Mouse (Mus musculus) intestine, embryonic 14.5 days (tissue): ENCODE results near the gene Slc28a3. TPM values are rescaled to one million over a fixed set of nuclear protein-coding genes. Genes with fewer than 3 reads are reported as not detected.

Experiments
- ATAC-seq: fragments of 200-750 bp; cut with Nextera tagmentation; replicated peaks from 2 replicates; pipeline ENCODE4 v1.8.0; 2017; ENCODE audit warnings: low read depth, moderate number of reproducible peaks, moderate TSS enrichment, moderate library complexity; ENCODE audit not compliant: low FRiP score, low TSS enrichment
- DNase-seq: peaks from one replicate; pipeline ENCODE4 v3.0.0-alpha.2; 2018; ENCODE audit warnings: low spot score
- H3K27ac ChIP-seq: fragments of 300-500 bp; sonication (generic); 2 replicates; pipeline ENCODE4 v1.5.1; 2014; ENCODE audit warnings: low read depth, mild to moderate bottlenecking, control low read depth
- H3K27me3 ChIP-seq: fragments of 300-500 bp; sonication (generic); replicated peaks from 2 replicates; pipeline ENCODE4 v1.6.1; 2014; ENCODE audit warnings: low read length, control low read depth; ENCODE audit not compliant: control insufficient read depth, insufficient read depth
- H3K36me3 ChIP-seq: fragments of 300-500 bp; sonication (generic); 2 replicates; pipeline ENCODE4 v1.6.1; 2014; ENCODE audit warnings: low read length, control low read depth; ENCODE audit not compliant: control insufficient read depth, insufficient read depth
- H3K4me1 ChIP-seq: fragments of 300-500 bp; sonication (generic); replicated peaks from 2 replicates; pipeline ENCODE4 v1.6.1; 2014; ENCODE audit warnings: low read length, control low read depth, mixed read lengths; ENCODE audit not compliant: control insufficient read depth, insufficient read depth
- H3K4me2 ChIP-seq: fragments of 300-500 bp; sonication (generic); 2 replicates; pipeline ENCODE4 v1.6.1; 2014; ENCODE audit warnings: low read length
- H3K4me3 ChIP-seq: fragments of 300-500 bp; sonication (generic); 2 replicates; pipeline ENCODE4 v1.5.1; 2014; ENCODE audit warnings: low read depth, low read length, control low read depth, mixed read lengths
- H3K9ac ChIP-seq: fragments of 300-500 bp; sonication (generic); 2 replicates; pipeline ENCODE4 v1.6.1; 2014; ENCODE audit warnings: mild to moderate bottlenecking, low read length
- H3K9me3 ChIP-seq: fragments of 300-500 bp; sonication (generic); 2 replicates; pipeline ENCODE4 v1.6.1; 2016; ENCODE audit warnings: low read length, control low read depth; ENCODE audit not compliant: control insufficient read depth
- WGBS: fragments of 180-500 bp; shearing (Covaris S2); extraction: QIAGEN DNeasy Blood & Tissue Kit; methylation state at CpG from one replicate; pipeline ENCODE4 v1.1.7; 2014; 5-methylcytosine and 5-hydroxymethylcytosine counted together
- polyA plus RNA-seq: library from polyadenylated mRNA; unstranded; fragments of >200 nt; fragmentation: Nextera tagmentation; extraction: Ambion mirVana; gene quantifications from 2 replicates; pipeline ENCODE4 v1.2.1, GENCODE M21; 2014

The Slc28a3 gene
- polyA plus RNA-seq, 1 experiment from 2014 or later: 0.61 TPM

GRCm38 (mm10) chr13:58629365-58630050 lies 18.8 kb upstream of the Slc28a3 start:
- Histone ChIP-seq H3K27me3 (no peaks in the 10 kb centered on the region), H3K9me3 (no peaks in the 10 kb centered on the region), H3K4me2 (0 out of 2 replicates have a peak overlapping the region, but pooled peaks have one; percentile 7), H3K4me3 (no peak overlapping the region), H3K36me3 (no peaks in the 10 kb centered on the region), H3K27ac (no peak overlapping the region), H3K4me1 (peaks cover 4% of the 10 kb centered on the region; the same call in 1 of the 2 replicates), H3K9ac (no peak overlapping the region)
- WGBS: 23% methylated on average over 13 of the region's 13 CpGs
- DNase-seq: no peak
- no peak for ATAC-seq

DNA sequence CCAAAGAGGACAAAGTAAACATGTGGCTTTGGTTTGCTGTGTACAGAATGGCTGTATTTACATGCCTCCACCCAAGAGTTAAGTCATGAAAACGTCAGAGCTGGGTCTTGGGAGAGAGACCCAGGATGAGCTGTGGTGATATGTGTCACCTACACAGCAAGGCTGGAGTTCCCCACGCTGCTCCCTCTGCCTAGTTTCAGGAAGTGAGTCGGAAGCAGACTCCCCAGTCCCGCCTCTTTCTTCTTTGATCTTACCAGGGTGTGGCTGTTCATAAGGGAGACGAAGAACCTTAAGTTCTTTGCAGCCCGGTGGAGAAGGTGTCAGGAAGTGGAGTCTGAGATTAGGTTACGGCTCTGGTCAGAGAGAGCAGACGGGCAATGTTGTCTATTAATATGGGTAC lies 12.0 kb upstream of the Slc28a3 start:
- no peak for DNase-seq
- Histone ChIP-seq H3K36me3 (no peaks in the 10 kb centered on the region), H3K4me1 (no peaks in the 10 kb centered on the region; the same call in 1 of the 2 replicates), H3K27ac (no peak overlapping the region), H3K9ac (no peak overlapping the region), H3K4me2 (no peak overlapping the region), H3K27me3 (no peaks in the 10 kb centered on the region), H3K4me3 (no peak overlapping the region), H3K9me3 (no peaks in the 10 kb centered on the region)
- ATAC-seq: no peak
- WGBS: 31% methylated on average over 8 of the region's 8 CpGs

DNA sequence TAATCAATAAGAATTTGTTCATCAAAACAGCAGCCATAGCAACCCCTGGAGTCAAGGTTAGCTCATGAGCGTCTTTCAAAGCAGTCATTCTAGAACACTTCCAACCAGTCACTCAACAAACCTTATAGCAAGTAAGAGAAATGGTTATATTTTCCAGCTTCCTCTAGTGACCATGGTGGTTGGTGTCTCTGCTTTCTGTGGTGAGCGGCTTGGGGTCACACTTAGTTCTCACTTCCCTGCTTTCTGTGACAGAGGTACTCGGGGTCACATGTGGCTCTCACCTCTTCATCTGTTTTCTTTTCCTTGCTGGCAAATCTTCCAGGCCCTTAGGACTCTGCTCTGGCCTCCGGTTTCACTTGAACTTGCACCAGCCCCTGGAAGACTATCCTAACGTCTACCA lies 8.6 kb upstream of the Slc28a3 start:
- no peaks in the 10 kb centered on the region for H3K36me3 ChIP-seq
- H3K4me3 ChIP-seq: no peak overlapping the region
- H3K27me3 ChIP-seq: no peaks in the 10 kb centered on the region
- WGBS: 72% methylated on average over 5 of the region's 5 CpGs
- DNase-seq: no peak
- no peaks in the 10 kb centered on the region for H3K9me3 ChIP-seq
- no peak overlapping the region for H3K27ac ChIP-seq
- no peaks in the 10 kb centered on the region for H3K4me1 ChIP-seq
- ATAC-seq: no peak
- H3K9ac ChIP-seq: no peak overlapping the region
- no peak overlapping the region for H3K4me2 ChIP-seq

GRCm38 (mm10) chr13:58610059-58610458 lies 618 bp downstream of the Slc28a3 start:
- H3K36me3 ChIP-seq: no peaks in the 10 kb centered on the region
- no peak for ATAC-seq
- H3K4me3 ChIP-seq: no peak overlapping the region
- no peak for DNase-seq
- no peaks in the 10 kb centered on the region for H3K4me1 ChIP-seq
- WGBS: 26% methylated on average over 7 of the region's 7 CpGs
- no peaks in the 10 kb centered on the region; the same call in 1 of the 2 replicates for H3K27me3 ChIP-seq
- no peak overlapping the region for H3K9ac ChIP-seq
- H3K27ac ChIP-seq: no peak overlapping the region
- no peak overlapping the region for H3K4me2 ChIP-seq
- H3K9me3 ChIP-seq: no peaks in the 10 kb centered on the region

DNA sequence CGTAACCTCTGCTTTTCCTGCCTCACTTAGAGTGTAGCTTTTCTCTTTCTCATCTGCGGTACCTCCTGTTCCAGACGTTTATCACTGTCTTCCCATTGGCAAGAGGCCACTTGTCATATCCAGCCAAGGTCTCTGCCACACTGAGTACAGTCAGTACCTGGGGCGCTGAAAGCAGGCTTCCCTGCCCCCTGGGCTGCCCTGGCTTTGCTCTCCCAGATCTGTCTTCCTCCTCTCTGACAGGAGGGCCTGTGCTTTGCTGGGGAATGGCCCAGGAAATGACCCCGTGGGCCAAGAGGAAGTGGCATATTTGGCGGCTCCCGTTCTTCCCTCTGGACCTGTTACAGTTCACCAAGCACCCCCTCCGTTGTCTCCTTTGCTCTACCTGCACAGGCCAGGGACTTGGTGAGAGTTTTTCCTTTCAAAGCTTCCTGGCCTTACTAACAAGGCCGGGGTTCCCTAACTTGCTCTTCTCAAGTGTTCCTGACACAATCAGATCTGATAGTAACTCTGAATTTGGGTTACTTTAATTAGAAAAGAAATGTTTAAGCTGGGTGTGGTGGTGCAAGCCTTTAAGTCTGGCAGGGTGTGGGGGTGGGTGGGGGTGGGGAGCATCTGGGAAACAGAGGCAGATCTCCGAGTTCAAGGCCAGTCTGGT lies 9.3 kb downstream of the Slc28a3 start:
- H3K4me1 ChIP-seq: no peaks in the 10 kb centered on the region; the same call in 1 of the 2 replicates
- no peaks in the 10 kb centered on the region for H3K27me3 ChIP-seq
- H3K27ac ChIP-seq: no peak overlapping the region
- DNase-seq: no peak
- no peaks in the 10 kb centered on the region for H3K36me3 ChIP-seq
- H3K4me3 ChIP-seq: no peak overlapping the region
- no peak overlapping the region for H3K9ac ChIP-seq
- H3K4me2 ChIP-seq: no peak overlapping the region
- no peak for ATAC-seq
- 40% methylated on average over 10 of the region's 10 CpGs for WGBS
- H3K9me3 ChIP-seq: no peaks in the 10 kb centered on the region

GRCm38 (mm10) chr13:58598578-58598977 lies 12.1 kb downstream of the Slc28a3 start:
- no peaks in the 10 kb centered on the region for H3K36me3 ChIP-seq
- DNase-seq (no peak), ATAC-seq (no peak)
- H3K4me3 ChIP-seq: no peak overlapping the region
- no peaks in the 10 kb centered on the region; the same call in 1 of the 2 replicates for H3K4me1 ChIP-seq
- WGBS: 24% methylated on average over 4 of the region's 4 CpGs
- no peak overlapping the region for H3K27ac ChIP-seq
- no peak overlapping the region for H3K9ac ChIP-seq
- no peaks in the 10 kb centered on the region for H3K9me3 ChIP-seq
- no peaks in the 10 kb centered on the region for H3K27me3 ChIP-seq
- no peak overlapping the region for H3K4me2 ChIP-seq

- ATAC-seq (no peak), DNase-seq (no peak)
- Histone ChIP-seq H3K9ac (no peak overlapping the region), H3K27ac (no peak overlapping the region), H3K27me3 (no peaks in the 10 kb centered on the region), H3K4me3 (no peak overlapping the region), H3K4me1 (0 out of 2 replicates have a peak, but pooled peaks cover 6% of the 10 kb centered on the region), H3K4me2 (no peak overlapping the region), H3K36me3 (no peaks in the 10 kb centered on the region), H3K9me3 (no peaks in the 10 kb centered on the region)
- 22% methylated on average over 7 of the region's 7 CpGs for WGBS
Observed at GRCm38 (mm10) chr13:58593129-58593528, 17.5 kb downstream of the Slc28a3 start.

- Histone ChIP-seq H3K27ac (no peak overlapping the region), H3K9ac (no peak overlapping the region), H3K4me2 (no peak overlapping the region), H3K36me3 (no peaks in the 10 kb centered on the region), H3K4me3 (no peak overlapping the region), H3K9me3 (no peaks in the 10 kb centered on the region), H3K4me1 (0 out of 2 replicates have a peak, but pooled peaks cover 6% of the 10 kb centered on the region), H3K27me3 (no peaks in the 10 kb centered on the region)
- ATAC-seq (no peak), DNase-seq (no peak)
- WGBS: 87% methylated on average over 7 of the region's 7 CpGs
Observed at GRCm38 (mm10) chr13:58591912-58592311, 18.8 kb downstream of the Slc28a3 start.
